Mouse (Mus musculus): ENCODE results near the gene Fmnl1.
"Not testable (repeated sequence)": the region's sequence is repeated elsewhere in the genome, so short reads cannot be mapped to it uniquely, and the experiment has no call there.

The Fmnl1 gene

GRCm38 (mm10) chr11:103219995-103220394 is 49.1 kb downstream of the Fmnl1 start:
- no peak for DNase-seq (ENCODE audit: low spot score in 2 of 2)

- no peak for DNase-seq (ENCODE audit: low spot score in 2 of 2)
Measured at GRCm38 (mm10) chr11:103221437-103221836, 50.5 kb downstream of the Fmnl1 start.

DNA sequence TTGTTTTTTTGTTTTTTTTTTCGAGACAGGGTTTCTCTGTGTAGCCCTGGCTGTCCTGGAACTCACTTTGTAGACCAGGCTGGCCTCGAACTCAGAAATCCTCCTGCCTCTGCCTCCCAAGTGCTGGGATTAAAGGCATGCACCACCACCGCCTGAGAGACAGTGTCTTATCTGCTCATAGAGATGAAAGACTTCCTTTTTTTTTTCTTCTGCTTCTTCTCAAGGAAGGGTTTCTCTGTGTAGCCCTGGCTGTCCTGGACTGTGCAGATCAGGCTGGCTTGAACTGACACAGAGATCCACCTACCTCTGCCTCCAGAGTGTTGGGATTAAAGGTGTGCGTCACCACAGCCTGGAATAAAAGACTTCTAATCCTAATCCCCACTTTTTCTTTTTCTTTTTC is 51.8 kb downstream of the Fmnl1 start:
- not testable (repeated sequence) for DNase-seq (ENCODE audit: low spot score in 2 of 2)

- DNase-seq (ENCODE audit: low spot score in 2 of 2), result peak; percentile 50 to 60
Measured at GRCm38 (mm10) chr11:103223444-103223843, 52.5 kb downstream of the Fmnl1 start.

DNA sequence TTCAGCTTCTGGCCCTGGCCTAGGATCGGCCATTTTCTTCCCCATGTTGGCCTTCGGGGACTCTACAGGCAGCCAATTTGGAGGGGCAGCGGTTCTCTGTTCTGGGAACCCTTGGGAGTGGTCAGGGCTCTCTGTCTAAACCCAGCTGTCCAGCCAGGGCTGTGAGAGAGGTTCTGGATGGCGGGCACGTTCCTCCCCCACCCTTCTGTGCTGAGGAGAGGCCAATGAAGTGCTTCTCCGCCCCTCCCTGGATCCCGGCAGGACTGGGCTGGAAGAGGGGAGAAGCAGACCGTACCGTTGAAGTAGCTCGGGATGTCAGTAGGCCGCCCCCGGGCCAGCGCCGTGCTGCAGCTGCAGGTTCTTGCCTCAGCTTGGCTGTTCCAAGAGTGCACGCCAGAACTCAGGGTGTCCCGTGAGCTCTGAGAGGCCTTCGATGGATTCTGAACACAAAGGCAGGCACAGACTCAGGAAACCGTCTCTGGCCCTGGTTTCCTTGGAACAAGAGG is 53.1 kb downstream of the Fmnl1 start:
- DNase-seq (ENCODE audit: low spot score in 2 of 2), result no peak

DNA sequence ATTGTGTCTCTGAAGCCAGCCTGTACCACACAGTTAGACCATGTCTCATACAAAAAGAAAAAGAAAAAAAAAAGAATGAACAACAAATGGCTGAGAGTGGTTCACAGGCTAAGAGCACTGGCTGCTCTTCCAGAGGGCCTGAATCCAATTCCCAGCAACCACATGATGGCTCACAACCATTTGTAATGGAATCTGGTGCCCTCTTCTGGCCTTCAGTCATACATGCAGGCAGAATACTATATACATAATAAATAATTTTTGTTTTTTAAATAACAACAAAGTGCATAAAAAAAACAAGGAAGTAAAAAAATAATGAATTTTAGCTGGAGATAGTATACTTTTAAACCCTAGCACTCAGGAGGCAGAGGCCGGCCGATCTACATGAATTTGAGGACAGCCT is 58.7 kb downstream of the Fmnl1 start:
- no peak for DNase-seq (ENCODE audit: low spot score in 2 of 2)

GRCm38 (mm10) chr11:103230626-103231025 is 59.7 kb downstream of the Fmnl1 start:
- no peak for DNase-seq (ENCODE audit: low spot score in 2 of 2)

DNA sequence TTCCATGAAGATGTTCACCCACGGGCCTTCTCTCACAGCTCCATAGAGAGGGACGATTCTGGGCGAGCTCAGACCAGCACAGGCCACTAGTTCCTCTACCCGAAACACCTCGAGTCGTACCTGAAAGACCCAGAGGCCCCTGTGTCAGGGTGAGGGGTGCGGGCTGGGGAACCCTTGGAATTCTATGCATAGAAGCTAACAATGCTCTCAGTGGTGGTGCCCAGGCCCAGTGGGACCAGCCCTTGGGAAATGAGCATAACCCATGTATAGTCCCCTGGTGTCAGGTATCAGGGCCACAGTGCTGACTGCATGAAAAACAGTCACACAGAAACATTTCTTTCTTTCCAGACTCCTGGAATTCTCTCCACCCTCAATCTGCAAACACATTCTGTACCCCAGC is 60.5 kb downstream of the Fmnl1 start:
- DNase-seq (ENCODE audit: low spot score in 2 of 2), result no peak

- peak; percentile 75 to 82 for DNase-seq (ENCODE audit: low spot score in 2 of 2)
Measured at GRCm38 (mm10) chr11:103232966-103233365, 62.1 kb downstream of the Fmnl1 start.

GRCm38 (mm10) chr11:103234447-103234846 is 63.5 kb downstream of the Fmnl1 start:
- DNase-seq (ENCODE audit: low spot score in 2 of 2), result no peak

GRCm38 (mm10) chr11:103235702-103236101 is 64.8 kb downstream of the Fmnl1 start:
- DNase-seq (ENCODE audit: low spot score in 2 of 2), result no peak

DNA sequence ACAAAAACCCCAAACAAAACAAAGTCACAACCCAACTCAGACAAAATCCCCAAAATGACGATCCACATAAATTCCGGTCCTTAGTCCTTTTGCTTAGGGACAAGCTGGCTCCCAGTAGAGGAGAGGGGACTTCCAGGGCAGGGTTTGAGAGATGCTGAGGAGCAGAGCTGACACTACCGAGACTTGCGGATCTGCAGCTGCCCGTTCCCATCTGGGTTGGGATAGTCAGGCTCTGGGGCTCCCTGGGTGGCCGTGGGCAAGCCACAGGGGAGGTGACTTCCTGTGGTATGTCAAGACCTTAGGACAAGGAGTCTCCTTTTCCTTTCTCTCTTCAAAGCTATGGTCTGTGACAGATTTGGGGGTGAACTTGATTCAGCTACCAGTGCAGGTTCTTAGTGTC is 65.5 kb downstream of the Fmnl1 start:
- DNase-seq (ENCODE audit: low spot score in 2 of 2), result no peak

DNA sequence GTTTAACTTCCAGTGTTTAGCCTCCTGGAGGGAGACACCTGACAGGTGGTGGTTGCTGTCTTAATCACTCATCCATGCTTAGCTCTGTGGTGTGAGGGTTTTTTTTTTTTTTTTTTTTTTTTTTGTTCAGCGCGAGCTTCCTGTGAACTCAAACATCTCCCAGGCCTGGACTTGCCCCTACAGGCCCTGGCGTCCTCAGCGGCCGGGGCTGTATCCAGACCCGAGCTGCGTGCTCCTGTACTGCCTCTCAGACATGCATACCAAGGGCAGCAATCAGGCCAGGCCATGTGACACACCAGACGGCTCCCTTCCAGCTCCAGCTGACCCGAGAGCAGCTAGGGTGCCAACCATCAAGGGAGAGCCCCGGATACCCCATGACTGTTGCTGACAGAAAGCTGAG is 66.0 kb downstream of the Fmnl1 start:
- no peak for DNase-seq (ENCODE audit: low spot score in 2 of 2)

- no peak for DNase-seq (ENCODE audit: low spot score in 2 of 2)
Measured at GRCm38 (mm10) chr11:103237757-103238156, 66.8 kb downstream of the Fmnl1 start.

DNA sequence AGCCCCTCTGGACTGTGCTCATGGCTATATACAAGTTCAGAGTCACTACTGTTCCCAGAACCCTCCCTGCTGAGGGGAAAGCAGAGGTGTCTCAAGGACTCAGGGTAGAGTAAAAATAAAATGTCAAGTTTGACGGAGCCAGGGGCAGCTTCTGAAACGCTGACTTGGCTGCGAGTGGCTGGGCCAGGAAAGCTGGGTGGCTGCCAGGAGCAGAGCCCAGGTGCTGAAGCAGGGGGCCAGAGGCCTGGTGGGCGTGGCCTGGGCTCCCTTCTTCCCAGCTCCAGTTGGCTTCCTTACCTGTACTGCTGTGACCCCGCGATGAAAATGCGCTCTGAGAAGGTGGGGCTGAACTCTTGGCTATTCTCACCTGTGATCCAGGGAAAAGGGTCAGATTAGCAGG is 69.8 kb downstream of the Fmnl1 start:
- DNase-seq (ENCODE audit: low spot score in 2 of 2), result no peak

GRCm38 (mm10) chr11:103244856-103245255 is 73.9 kb downstream of the Fmnl1 start:
- no peak for DNase-seq (ENCODE audit: low spot score in 2 of 2)

- peak in 1 of 2 experiments; percentile 42 for DNase-seq (ENCODE audit: low spot score in 2 of 2)
Measured at GRCm38 (mm10) chr11:103246081-103246730, 75.3 kb downstream of the Fmnl1 start.

- DNase-seq (ENCODE audit: low spot score in 2 of 2), result no peak
Measured at GRCm38 (mm10) chr11:103246731-103247290, 75.9 kb downstream of the Fmnl1 start.

- DNase-seq (ENCODE audit: low spot score in 2 of 2), result peak; percentile 83 to 86
Measured at GRCm38 (mm10) chr11:103247504-103248177, 76.7 kb downstream of the Fmnl1 start.

All from frontal cortex, postnatal 36 days (tissue).